In genomic region chr14:82244891-82245290, GRCm38 (mm10) we compare ENCODE assay signal across 16 mouse cellular contexts.
"Had no signal": no experiment of that assay in that cellular context is flagged by ENCODE, and none has a peak within 500 bp of the region (broad histone marks: within the 10 kb centered on the region; RNA-seq: fewer than 3 reads in every experiment).

No protein-coding gene starts in this region.

- DNase-seq: liver, postnatal 0 days; lung, adult 2 months; lung, postnatal 14 days; lung, postnatal 36 days; thymus, adult 18-20 months; thymus, postnatal 14 days; thymus, postnatal 36 days had no signal

- ATAC-seq: liver, postnatal 0 days; lung, postnatal 0 days; midbrain, embryonic 13.5 days; midbrain, embryonic 15.5 days had no signal

- H3K27ac ChIP-seq: lung, embryonic 15.5 days; macrophage; midbrain, embryonic 13.5 days; midbrain, embryonic 15.5 days; neural tube, embryonic 12.5 days; stomach, embryonic 15.5 days; stomach, postnatal 0 days had no signal

- H3K4me3 ChIP-seq: lung, embryonic 15.5 days; megakaryocyte, embryonic 14.5 days; midbrain, embryonic 13.5 days; midbrain, embryonic 15.5 days; neural tube, embryonic 12.5 days; stomach, embryonic 15.5 days had no signal
